Mouse (Mus musculus) heart, postnatal 14 days (tissue): ENCODE measurements at regions not wholly inside any gene's neighbourhood (a gene's known extent, or its start where the extent isn't known, plus 50 kb on each side); places are given as distances from the start of the nearest gene placed in this dataset.
A peak's percentile ranks its signal among the peaks of the same experiment; 100 is the strongest.

Experiments
- DNase-seq, 2 experiments: peaks; one replicate each; pipeline ENCODE4 v3.0.0; 2021 to 2022
- intact Hi-C: fragments of 180-260 bp; cut with DNase I; formaldehyde crosslinking; loops from one replicate; pipeline ENCODE4 v1.15.1; 2025

DNA sequence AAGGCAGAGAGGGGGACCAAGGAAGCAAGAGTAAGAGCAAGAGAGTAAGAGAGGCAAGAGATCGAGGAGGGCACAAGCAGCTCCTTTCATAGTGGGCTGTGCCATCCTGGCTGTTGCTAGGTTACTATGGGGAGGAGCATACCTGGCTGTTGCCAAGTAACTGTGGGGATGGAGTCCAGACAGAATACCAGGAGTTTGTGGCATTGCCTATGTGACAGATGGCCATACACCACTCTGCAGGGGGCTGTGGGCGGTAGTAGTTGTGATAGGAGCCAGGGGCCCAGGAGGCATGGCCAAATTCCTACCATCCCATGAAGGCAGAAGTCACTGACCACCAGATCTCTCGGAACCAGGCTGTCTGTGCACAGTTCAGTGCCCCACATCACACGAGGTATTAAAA, 349.5 kb downstream of the Osr1 start:
- DNase-seq, result no peak
- intact Hi-C loops, result no loop called here

GRCm38 (mm10) chr12:9920401-9920800, 350.5 kb downstream of the Osr1 start:
- no peak for DNase-seq
- intact Hi-C loops, result loop anchor here (5.0 kb wide), 1 partner anchor 348 kb away; the partner anchor contains the start of gene Osr1

- DNase-seq, result peak; percentile 9
- intact Hi-C loops, result loop anchor here (5.0 kb wide), 1 partner anchor 349 kb away; the partner anchor contains the start of gene Osr1
Measured at GRCm38 (mm10) chr12:9921591-9922198, 351.8 kb downstream of the Osr1 start.

DNA sequence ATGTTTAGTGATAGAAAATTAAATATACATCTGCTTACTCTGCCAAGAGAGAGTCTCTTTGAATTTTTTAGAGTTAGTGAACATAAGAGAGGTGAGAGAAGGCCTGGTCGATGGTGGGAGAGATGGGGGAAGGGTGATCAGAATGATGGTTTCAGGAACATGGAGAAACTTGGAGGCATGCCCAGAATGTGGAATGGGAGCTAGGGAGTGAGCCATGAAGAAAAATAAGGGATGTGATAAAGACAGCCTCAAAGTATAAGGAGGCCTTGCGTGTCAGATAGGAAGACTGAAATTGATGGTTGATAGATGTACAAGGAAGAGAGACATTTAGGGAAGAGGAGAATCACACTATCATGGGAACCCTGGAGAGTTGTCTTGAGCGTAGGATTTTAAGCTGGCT, 354.6 kb downstream of the Osr1 start:
- intact Hi-C loops, result loop anchor here (5.0 kb wide), 1 partner anchor 352 kb away; the partner anchor contains the start of gene Osr1
- peak; percentile 19 to 26 for DNase-seq

DNA sequence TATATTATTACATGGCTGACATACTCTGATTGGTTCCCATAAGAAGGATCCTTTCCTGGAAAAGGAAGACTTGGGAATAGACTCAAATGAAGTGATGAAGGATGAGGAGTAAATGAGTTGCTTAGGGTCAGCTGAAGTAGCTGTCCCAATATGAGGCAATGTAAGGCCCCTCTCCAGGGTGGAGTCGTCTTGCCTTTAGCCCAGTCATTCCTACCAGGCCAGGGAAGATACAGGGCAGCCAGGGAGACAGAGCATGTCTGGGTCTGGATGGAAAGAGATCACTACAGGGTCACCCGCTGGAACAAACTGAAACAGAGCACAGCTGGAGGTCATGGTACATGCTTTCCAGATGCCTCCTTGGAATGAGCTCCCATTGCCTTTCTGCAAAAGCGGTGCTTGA, 364.2 kb downstream of the Osr1 start:
- DNase-seq, result no peak
- intact Hi-C loops, result no loop called here

DNA sequence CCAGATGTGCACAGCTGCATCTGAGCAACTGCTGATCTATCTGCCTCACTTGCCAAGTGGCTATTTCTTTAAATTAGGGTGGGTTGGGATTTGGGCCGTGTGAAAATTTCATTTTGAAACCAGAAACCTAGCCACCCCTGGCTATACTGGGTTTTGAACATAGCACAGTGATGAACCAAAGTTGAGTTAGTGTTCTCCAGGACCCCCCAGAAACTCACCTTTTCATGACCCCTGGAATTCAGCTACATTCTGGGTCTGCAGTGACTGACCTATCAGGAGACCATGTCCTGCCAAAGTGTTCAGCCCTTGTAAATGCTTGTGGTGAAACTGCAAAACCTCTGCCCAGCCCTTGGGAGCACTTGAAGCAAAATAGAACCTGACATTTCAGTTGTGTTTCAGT, 371.4 kb downstream of the Osr1 start:
- intact Hi-C loops, result no loop called here
- no peak for DNase-seq

- no peak for DNase-seq
- intact Hi-C loops, result no loop called here
Measured at GRCm38 (mm10) chr12:9941823-9942222, 371.9 kb downstream of the Osr1 start.

DNA sequence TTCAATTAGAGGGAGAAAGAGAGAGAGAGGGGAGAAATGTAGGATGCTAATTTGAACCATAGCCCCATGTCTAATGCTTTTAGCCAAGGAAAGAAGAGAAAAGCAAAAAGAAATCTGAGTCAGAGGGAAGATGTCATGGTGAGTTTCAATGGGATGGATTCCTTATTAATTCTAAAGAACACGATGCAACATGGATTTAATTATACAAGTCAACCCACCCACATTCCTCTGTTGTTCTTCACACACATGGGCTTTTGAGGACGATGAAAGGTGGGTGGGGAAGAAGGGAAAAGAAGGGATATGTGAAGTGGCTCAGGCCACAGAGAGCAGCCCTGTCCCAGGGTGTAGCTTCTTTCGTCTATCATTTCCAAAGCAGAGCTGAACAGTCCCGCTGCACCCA, 378.9 kb downstream of the Osr1 start:
- no peak for DNase-seq
- intact Hi-C loops, result no loop called here

DNA sequence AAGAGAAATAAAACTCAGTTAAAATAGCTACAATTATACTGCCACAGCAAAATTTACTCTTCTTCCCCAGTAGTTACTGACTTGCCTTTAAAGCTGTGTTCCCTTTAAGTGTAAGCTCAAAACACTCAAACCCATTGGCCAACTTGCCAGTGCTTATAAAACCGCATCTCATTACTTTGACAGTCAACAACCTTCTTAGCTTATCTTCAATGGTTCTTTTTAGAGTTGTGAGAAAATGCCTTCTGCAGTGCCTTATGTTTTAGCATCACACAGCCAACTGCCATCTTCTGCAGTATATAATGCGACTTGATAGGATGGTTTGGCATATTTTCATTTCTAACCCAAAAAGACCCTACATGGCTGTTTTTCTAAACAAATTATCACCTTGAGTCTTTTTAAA, 382.5 kb downstream of the Osr1 start:
- no peak for DNase-seq
- intact Hi-C loops, result no loop called here

DNA sequence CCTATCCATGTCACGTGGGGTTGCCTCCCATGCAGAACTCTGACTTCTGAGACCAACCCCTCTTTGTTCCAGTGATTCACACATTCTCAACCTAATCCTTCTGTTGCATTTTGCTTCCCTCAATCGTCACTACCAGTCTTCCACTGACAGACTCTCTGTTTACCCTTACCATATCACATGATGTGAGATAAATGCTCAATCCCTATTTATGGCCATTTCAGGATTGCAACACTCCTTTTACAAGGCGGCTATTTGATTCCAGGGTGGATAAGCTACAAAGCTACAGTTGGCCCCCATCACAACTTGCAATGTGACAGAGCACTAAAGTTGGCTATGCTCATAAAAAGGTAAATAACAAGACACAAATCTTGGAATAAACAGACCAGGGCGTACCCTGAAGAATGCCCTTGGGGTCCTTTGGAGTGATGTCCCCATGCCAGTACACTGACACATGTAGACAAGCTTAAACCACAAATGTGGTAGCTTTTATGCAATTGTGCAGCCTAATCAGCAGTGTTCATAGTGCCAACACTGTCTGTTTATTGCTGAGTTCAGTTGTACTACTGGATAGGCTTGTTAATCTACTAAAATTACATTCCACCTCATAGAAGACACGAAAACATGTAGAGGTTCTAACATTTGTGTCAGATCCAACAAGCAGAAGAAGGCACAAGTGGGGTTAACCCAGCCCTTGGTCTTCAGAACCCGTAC, 384.4 kb downstream of the Osr1 start:
- DNase-seq, result no peak
- intact Hi-C loops, result no loop called here

- intact Hi-C loops, result no loop called here
- no peak for DNase-seq
Measured at GRCm38 (mm10) chr12:9969390-9969789, 399.5 kb downstream of the Osr1 start.

- intact Hi-C loops, result no loop called here
Measured at GRCm38 (mm10) chr12:9970771-9971170, 399.0 kb upstream of the Nt5c1b start.

DNA sequence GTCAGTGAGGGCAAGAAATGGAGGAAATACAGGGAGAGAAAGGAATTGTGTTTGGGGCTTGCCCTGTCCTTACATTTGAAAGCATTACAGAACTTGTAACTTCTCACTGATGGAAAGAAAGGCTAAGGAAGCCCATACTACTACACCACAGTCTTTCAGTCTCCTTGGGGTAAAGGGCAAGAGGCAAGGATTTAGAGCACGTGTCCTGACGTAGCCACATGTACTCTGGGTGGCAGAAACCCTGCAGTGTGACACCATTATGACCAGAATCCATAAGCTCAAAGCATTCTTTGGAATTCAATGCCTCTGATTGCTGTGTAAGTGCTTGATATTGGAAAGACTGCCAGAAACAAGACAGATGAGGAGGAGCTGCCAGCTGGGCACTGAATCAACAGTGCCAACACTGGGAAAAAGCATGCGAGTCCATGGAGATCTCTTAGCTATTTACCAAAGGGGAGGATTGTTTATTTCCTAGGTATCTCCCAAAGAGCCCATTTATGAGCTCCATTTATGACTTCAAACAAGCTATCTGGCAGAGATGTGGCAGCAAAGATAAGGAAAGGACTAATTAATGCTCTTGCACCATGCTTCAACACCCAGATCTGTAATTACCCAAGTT, 391.2 kb upstream of the Nt5c1b start:
- peak; percentile 5 to 27 for DNase-seq
- intact Hi-C loops, result no loop called here

More at GRCm38 (mm10) chr12:9970771-9971170, 399.0 kb upstream of the Nt5c1b start:
- no peak for DNase-seq

- DNase-seq, result peak in 1 of 2 experiments; percentile 3
- intact Hi-C loops, result no loop called here
Measured at GRCm38 (mm10) chr12:9979113-9979507, 390.7 kb upstream of the Nt5c1b start.

- no peak for DNase-seq
- intact Hi-C loops, result no loop called here
Measured at GRCm38 (mm10) chr12:9991305-9991704, 378.5 kb upstream of the Nt5c1b start.

DNA sequence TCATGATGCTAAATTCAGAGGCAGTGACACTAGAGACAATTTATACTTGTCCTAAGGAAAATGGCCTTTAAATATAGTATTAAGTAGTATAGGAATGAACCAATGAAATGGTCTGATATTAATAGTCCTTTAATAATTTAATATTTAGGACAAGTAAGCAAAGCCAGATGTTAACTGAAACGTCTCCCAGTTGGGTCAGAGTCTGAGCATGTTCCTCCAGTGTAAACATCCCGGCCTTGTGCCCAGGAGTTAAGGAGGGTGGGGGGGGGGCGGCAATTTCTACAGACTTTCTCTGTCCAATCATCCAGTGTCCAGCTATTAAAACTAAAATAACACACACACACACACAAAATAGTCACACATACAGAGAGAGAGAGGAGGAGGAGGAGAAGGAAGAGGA, 374.1 kb upstream of the Nt5c1b start:
- intact Hi-C loops, result no loop called here
- no peak for DNase-seq

DNA sequence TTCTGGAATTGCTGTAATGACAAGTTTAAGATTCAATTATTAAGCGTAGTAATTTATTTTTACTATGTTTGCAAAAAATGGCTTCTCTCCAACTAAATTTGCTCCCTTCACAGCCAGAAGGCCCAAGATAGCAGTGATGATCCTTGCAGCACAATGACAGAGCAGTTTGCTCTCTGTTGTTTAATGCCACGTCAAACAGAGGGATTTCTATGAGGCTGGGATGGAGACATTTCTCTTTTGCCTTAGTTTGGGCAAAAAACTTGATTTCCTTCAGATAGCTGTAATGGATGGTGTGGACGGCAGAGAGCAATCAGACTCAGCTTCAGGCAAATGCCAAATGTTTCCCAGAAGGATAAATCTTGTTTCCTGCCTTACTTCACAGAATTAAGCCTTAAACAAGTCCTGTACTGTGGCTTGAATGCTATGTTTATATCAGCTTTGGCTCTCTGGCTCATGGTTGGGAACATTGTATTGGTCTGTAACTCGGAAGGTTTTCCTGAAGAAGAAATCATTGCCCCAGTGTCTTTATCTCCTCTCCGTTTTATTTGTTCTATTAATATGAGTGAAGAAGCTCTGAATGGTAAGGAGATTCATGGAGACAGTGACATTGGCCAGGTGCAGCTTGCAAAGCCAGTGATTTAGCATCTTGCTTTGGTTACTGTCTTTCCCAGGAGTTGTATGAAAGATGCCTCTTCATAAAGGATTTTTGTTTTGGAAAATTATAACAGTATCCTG, 373.2 kb upstream of the Nt5c1b start:
- intact Hi-C loops, result no loop called here
- DNase-seq, result no peak

DNA sequence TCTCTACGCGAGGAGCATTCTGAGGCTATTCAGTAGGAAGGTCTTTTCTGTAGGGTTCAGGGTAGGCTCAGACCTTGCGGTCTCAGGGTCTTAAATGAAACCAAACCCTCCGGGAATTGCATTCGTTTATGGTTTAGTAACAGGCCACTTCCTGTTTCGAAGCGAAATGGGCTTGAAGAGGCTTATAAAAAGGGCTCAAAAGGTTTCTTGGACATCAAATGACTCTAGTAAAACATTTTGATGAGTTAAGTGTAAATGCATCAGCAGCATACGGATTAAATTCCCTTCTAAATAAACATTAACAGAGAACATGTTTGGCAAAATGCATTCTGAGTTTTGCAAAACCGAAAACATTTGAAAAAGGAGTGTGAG, 372.6 kb upstream of the Nt5c1b start:
- intact Hi-C loops, result no loop called here
- no peak for DNase-seq

GRCm38 (mm10) chr12:9997571-9997970, 372.2 kb upstream of the Nt5c1b start:
- intact Hi-C loops, result no loop called here
- DNase-seq, result no peak

DNA sequence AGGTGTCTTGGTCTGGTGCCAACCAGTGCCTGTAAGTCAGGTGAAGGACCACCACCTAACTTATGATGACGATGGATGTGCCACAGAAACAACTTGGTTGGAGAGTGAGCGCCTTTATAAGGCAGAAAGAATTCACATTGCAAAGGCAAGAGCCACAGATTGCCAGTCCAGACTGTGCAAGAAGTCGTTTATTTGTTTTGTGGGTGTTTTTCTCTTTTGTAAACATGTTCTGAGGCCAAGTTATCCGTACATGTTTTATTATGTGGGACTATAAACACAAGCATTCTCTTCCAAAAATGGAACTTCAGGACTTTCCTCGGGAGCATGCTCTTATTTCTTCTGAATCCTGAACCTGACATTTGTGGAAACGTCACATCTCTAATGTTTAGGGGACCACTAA, 369.8 kb upstream of the Nt5c1b start:
- intact Hi-C loops, result no loop called here
- DNase-seq, result no peak

- intact Hi-C loops, result no loop called here
- no peak for DNase-seq
Measured at GRCm38 (mm10) chr12:10008473-10008872, 361.3 kb upstream of the Nt5c1b start.
